Mouse (Mus musculus): ENCODE results near the gene Cipc.

Gene Cipc

GRCm38 (mm10) chr12:86930934-86931729 is 15.7 kb upstream of the Cipc start:
- in situ Hi-C loops (cut with MboI; ENCODE audit: unreplicated experiment in 2 of 2) = loop anchor here in 1 of 2 experiments (25.0 kb wide), 2 partner anchors 794 to 1094 kb away; no protein-coding TSS in a partner anchor

GRCm38 (mm10) chr12:86931919-86932574 is 14.8 kb upstream of the Cipc start:
- in situ Hi-C loops (cut with MboI; ENCODE audit: unreplicated experiment in 2 of 2) = loop anchor here in 1 of 2 experiments (25.0 kb wide), 2 partner anchors 795 to 1095 kb away; no protein-coding TSS in a partner anchor

- in situ Hi-C loops (cut with MboI; ENCODE audit: unreplicated experiment in 2 of 2) = loop anchor here in 1 of 2 experiments (25.0 kb wide), 2 partner anchors 795 to 1095 kb away; no protein-coding TSS in a partner anchor
These were observed 14.3 kb upstream of the Cipc start for GRCm38 (mm10) chr12:86932575-86932952.

- in situ Hi-C loops (cut with MboI; ENCODE audit: unreplicated experiment in 2 of 2) = loop anchor here in 1 of 2 experiments (25.0 kb wide), 2 partner anchors 797 to 1097 kb away; no protein-coding TSS in a partner anchor
These were observed 12.1 kb upstream of the Cipc start for GRCm38 (mm10) chr12:86934748-86935147.

GRCm38 (mm10) chr12:86935692-86936282 is 11.1 kb upstream of the Cipc start:
- in situ Hi-C loops (cut with MboI; ENCODE audit: unreplicated experiment in 2 of 2) = loop anchor here in 1 of 2 experiments (25.0 kb wide), 2 partner anchors 798 to 1098 kb away; no protein-coding TSS in a partner anchor

- in situ Hi-C loops (cut with MboI; ENCODE audit: unreplicated experiment in 2 of 2) = loop anchor here in 1 of 2 experiments (25.0 kb wide), 2 partner anchors 799 to 1099 kb away; no protein-coding TSS in a partner anchor
These were observed 10.1 kb upstream of the Cipc start for GRCm38 (mm10) chr12:86936587-86937343.

- in situ Hi-C loops (cut with MboI; ENCODE audit: unreplicated experiment in 2 of 2) = loop anchor here in 1 of 2 experiments (25.0 kb wide), 2 partner anchors 801 to 1101 kb away; no protein-coding TSS in a partner anchor
These were observed 8.3 kb upstream of the Cipc start for GRCm38 (mm10) chr12:86938571-86938970.

GRCm38 (mm10) chr12:86941173-86941572 is 5.7 kb upstream of the Cipc start:
- in situ Hi-C loops (cut with MboI; ENCODE audit: unreplicated experiment in 2 of 2) = loop anchor here in 1 of 2 experiments (25.0 kb wide), 2 partner anchors 804 to 1104 kb away; no protein-coding TSS in a partner anchor

- in situ Hi-C loops (cut with MboI; ENCODE audit: unreplicated experiment in 2 of 2) = loop anchor here in 1 of 2 experiments (25.0 kb wide), 2 partner anchors 805 to 1105 kb away; no protein-coding TSS in a partner anchor
These were observed 4.9 kb upstream of the Cipc start for GRCm38 (mm10) chr12:86941734-86942486.

GRCm38 (mm10) chr12:86943421-86943820 is 3.4 kb upstream of the Cipc start:
- in situ Hi-C loops (cut with MboI; ENCODE audit: unreplicated experiment in 2 of 2) = loop anchor here in 1 of 2 experiments (25.0 kb wide), 2 partner anchors 806 to 1106 kb away; no protein-coding TSS in a partner anchor

GRCm38 (mm10) chr12:86945126-86945525 is 1.7 kb upstream of the Cipc start:
- in situ Hi-C loops (cut with MboI; ENCODE audit: unreplicated experiment in 2 of 2) = loop anchor here in 1 of 2 experiments (25.0 kb wide), 2 partner anchors 808 to 1108 kb away; no protein-coding TSS in a partner anchor

GRCm38 (mm10) chr12:86946301-86946781 is 502 bp upstream of the Cipc start:
- in situ Hi-C loops (cut with MboI; ENCODE audit: unreplicated experiment in 2 of 2) = loop anchor here in 1 of 2 experiments (25.0 kb wide), 2 partner anchors 809 to 1109 kb away; no protein-coding TSS in a partner anchor

- in situ Hi-C loops (cut with MboI; ENCODE audit: unreplicated experiment in 2 of 2) = loop anchor here in 1 of 2 experiments (25.0 kb wide), 2 partner anchors 811 to 1111 kb away; no protein-coding TSS in a partner anchor
These were observed 998 bp downstream of the Cipc start for GRCm38 (mm10) chr12:86947681-86948401.

- in situ Hi-C loops (cut with MboI; ENCODE audit: unreplicated experiment in 2 of 2) = loop anchor here in 1 of 2 experiments (25.0 kb wide), 2 partner anchors 811 to 1111 kb away; no protein-coding TSS in a partner anchor
These were observed 1.8 kb downstream of the Cipc start for GRCm38 (mm10) chr12:86948627-86949026.

GRCm38 (mm10) chr12:86949501-86949900 is 2.7 kb downstream of the Cipc start:
- in situ Hi-C loops (cut with MboI; ENCODE audit: unreplicated experiment in 2 of 2) = loop anchor here in 1 of 2 experiments (25.0 kb wide), 2 partner anchors 812 to 1112 kb away; no protein-coding TSS in a partner anchor

- in situ Hi-C loops (cut with MboI; ENCODE audit: unreplicated experiment in 2 of 2) = no loop called here
These were observed 3.5 kb downstream of the Cipc start for GRCm38 (mm10) chr12:86950161-86950960.

GRCm38 (mm10) chr12:86950961-86951360 is 4.1 kb downstream of the Cipc start:
- in situ Hi-C loops (cut with MboI; ENCODE audit: unreplicated experiment in 2 of 2) = no loop called here
